Mouse (Mus musculus): ENCODE data around the gene Ddah2. TPM values are rescaled to one million over a fixed set of nuclear protein-coding genes. Genes with fewer than 3 reads are reported as not detected.
"Not testable (repeated sequence)": the region's sequence is repeated elsewhere in the genome, so short reads cannot be mapped to it uniquely, and the experiment has no call there.

The Ddah2 gene
- total RNA-seq, 2 experiments from 2014 or later = 104 to 106 TPM

DNA sequence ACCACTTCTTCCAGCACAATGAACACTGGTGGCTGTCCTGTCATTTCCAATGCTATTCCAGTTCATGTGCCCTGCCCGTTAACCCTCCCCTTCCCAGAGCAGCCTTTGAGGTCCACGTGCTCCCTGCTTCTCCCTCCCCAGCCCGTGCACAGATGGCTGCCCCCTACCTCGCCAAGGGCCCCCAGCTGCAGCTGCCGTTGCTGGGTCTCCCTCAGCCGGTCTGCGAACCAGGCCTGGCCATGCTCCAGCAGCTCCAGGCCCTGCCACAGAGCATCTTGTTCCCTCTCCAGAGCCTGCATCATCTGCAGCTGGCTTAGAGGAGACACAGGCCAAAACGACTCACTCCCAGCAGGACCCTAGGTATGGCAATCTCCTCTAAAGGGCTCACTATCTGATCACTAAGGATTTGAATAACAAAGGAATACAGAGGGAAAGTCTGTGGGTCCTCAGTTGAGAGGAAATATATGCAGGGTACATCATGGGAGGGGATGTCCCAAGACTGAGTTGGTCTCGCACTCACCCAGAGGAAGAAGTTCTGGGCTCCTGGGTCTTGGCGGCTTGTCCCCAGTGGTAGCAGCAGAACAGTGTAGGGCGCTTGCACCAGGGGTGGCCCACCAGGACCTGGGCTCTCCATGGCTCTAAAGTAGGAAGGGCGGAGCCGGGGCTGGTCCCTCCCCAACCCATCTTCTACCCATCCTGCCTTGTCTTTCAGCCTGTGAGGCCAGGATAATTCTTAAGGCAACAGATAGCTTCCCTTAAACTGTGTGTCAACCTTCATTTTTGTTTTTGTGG, 31.4 kb upstream of the Ddah2 start, which contains the start of gene Sapcd1:
Sapcd1 (minus strand) TSS at position 740 of the 792 bp plus-strand sequence.
- DNase-seq = peak; percentile 59

DNA sequence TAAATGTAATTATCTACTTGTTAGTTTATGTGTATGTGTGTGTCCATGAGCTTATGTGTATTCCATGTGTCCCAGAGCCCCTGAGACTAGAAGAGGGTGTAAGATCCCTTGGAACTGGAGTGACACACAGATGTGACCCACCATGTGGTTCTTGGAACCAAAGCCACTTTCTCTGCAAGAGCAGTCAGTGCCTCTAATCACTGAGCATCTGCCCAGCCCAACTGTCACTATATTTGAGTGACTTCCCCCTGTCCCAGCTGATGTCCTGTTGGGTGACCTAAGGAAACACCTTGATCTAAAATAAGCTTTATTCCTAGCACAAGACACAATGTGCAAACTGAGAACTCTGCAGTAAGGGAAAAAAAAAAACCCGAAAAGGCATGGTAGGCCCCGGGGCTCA, 30.5 kb upstream of the Ddah2 start:
- no peak for DNase-seq

DNA sequence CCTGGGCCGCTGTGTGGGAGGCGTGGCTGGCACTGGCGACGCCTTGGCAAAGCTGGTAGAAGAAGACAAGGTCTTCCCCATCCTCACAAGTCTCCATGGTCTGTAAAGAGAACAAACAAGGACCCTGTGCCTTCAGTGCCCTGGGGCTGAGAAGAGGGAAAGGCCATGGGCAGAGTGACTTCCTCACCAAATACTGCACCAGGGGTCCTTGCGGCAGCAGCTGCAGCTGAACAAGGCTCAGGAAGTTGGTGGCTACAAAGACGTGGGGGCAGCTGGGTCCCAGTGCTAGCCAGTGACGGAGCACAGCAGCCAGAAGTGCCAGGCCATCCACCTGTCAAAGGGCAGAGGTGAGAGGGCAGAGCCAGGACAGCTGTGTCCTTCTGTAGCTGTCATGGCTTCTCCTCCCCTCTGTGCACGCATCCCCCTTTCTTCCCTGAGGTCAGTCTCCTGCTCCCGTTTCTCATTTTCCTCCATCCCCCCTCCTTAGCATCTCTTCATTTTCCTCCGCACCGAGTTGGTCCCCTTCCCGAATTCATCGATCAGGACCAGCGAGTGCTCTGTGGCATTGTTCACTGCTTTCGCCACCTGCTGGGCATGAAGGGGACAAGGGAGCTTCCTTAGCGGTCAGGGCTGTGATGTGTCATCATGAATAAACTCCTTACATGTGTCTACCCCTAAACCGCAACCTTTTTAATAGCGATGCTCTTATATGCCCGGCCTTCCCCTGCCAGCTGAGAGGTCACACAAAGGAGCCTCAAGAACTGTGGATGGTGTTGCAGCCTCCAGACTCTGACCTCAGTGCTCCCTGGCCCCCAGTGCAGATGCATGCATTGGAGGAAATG, 28.9 kb upstream of the Ddah2 start:
- no peak for DNase-seq

DNA sequence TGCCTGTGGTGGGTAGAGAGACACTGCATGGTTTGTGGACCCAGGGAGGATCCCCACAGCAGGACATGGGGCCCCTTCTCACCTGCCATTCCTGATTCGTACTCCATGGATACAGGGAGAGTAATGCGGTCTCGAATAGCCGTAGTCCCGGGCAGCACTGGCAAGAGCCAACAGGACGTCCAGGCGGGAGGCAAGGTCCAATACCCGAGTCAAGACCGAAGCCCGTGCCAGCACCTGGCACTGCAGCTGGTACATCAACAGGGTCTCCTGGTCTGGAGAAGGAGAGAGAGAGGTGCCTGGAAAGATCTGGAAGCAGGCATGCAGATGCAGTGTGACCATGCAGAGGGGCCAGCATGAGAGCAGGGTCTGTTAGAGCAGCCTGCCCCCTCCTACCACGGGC, 27.6 kb upstream of the Ddah2 start:
- DNase-seq = no peak

DNA sequence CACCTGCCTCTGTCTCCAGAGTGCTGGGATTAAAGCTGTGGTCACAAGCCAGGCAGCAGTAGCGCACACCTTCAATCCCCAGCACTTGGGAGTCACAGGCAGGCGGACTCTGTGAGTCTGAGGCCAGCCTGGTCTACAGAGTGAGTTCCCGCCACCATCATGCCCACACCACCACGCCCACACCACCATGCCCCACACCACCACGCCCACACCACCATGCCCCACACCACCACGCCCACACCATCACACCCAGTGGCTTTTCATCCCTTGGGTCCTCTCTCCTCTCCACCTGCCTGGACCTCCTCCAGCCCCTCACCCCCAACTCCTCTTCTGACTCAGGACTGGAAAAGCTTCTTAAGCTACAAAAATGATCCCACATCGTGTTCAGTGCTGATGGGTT, 27.0 kb upstream of the Ddah2 start:
- DNase-seq = no peak

DNA sequence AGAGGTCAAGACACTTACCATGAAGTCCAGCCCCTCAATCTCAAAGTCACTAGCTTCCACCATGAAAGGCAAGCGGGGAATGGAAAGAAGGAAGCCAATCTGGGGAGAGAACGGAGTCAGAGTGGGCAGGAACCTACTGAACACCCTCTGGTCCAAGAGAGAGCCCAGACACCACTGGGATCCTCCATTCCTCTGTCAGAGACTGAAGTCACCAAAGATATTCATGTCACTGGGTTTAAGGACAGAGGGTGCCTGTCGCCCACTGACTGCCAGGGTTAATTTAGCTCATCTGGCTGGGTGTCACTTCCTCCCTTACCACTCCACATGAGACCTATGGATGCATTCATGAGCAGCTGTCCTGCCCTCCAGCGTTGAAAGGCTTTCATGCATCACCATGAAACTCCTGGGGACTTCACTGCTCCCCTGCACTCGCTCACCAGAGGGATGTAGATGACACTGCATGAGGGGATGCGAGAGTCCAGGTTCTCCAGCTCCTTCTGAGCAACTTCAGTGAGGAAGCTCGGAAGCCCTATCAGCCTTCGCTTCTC, 26.4 kb upstream of the Ddah2 start:
- DNase-seq = no peak

DNA sequence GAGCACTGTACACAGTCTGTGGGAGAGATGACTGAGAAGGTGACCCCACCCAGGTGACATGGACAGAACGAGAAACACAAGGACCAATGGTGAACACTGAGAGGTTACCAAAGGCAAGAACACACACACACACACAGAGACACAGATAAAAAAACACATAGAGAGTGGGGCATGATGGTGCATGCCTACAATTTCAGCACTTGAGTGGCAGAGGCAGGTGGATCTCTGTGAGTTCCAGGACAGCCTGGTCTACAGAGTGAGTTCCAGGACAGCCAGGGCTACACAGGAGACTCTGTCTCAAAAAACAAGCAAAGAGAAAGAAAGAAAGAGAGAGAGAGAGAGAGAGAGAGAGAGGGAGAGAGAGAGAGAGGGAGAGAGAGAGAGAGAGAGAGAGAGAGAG, 25.1 kb upstream of the Ddah2 start:
- DNase-seq = not testable (repeated sequence)

DNA sequence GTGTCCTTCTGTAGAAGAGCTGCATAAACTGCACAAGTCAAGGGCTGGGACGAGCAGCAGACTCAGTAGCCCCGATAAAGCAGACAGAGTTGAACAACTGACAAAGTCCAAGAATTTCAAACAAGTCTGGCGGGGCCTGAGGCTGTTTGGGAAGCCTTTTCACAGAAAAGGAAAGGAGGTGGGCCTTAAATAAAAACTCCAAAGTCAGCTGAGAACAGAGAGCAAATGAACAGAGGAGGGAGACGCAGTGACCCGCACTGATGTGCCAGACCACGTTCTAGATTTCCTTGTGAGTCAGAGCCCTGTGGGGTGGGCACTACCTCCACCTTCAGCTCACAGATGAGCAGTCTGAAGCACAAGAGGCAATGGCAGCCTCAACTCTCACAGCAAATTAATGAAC, 23.9 kb upstream of the Ddah2 start:
- no peak for DNase-seq

DNA sequence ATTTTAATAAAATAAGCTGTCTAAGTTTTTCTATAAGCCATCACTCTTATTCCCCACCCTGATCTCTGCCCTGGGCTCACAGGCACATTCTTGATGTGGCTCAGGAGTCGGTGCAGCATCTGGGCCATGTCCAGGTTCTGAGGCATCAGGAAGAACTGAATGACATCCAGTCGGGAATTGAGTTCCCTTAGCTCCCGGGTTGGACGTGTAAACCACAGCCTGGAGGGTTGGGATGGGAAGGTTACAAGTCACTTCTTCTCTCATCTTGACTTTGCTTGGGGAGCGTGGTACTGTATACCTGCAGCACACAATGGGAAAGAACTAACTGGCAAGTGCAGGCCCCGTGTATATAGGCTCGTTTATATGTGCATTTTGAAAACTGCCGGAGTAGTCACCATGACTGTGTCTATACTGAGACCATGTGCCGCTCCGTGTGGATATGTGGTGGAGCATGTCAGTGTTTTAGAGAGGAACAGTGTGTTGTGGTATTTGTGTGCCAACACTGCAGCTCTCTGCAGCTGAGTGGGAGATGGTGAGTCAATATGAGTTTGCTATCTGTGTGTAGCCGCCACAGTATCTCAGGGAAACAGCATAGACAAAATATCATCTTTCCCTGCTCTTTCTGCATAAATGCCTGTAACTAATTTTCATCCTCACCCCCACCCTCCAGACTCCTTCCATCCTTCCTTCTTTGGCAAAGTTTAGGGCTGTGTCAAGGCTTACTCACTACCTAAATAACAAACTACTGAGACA, 19.5 kb upstream of the Ddah2 start:
- DNase-seq = no peak

DNA sequence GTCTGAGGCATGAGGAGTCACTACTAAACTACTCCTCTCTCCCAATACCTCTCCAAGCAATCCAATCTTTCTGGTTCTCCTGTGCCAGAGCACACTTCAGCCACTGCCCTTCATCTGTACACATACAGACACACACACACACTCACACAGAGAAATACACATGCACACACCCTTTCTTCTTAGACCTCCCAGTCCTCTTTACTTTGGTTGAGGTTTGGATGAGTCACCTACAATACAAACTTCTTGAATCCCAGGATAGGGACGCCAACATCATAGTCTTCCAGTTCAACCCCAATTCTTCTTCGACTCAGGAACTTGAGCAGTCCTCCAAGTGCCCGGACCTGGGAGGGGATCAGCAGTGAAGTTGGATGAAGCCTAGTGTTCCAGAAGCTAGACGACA, 15.0 kb upstream of the Ddah2 start:
- no peak for DNase-seq

DNA sequence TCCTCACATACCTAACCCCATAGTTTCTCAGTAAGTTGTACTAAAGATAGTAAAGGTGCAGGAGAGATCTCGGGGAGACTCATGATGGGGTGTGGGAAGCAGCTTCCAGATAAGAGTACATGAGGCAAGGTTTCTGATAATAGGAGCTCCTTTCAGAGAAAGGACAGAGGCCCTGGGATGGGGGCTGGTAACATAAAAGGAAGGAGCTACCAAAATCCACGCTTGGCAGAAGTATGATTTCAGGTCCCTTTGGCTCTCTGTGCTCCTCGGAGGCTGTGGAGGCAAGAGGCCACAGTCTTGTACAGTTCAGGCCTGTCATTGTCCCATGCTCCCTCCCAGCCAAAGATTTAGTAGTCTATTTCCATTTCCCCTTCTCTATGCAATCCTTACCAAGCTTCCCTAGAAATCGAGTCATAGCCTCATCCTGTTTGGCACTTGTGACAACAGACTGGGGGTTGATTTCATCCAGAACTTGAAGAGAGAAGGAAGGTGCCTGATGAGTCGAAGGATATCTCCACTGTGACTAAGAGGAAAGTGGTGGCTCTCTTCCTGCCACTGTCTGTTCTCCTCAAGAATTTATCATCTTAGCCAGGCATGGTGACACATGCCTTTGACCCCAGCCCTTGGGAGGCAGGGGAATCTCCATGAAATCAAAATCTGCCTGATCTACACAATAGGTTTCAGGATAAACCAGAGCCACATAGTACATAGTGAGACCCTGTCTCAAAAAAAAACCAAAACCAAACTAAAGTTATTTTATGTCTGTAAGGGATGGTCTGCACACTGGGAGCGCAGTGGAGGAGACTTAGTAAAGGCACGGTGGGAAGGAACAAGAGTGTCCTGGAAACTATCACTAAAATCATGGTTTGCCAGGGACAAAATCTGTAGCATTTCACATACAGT, 13.7 kb upstream of the Ddah2 start:
- no peak for DNase-seq

DNA sequence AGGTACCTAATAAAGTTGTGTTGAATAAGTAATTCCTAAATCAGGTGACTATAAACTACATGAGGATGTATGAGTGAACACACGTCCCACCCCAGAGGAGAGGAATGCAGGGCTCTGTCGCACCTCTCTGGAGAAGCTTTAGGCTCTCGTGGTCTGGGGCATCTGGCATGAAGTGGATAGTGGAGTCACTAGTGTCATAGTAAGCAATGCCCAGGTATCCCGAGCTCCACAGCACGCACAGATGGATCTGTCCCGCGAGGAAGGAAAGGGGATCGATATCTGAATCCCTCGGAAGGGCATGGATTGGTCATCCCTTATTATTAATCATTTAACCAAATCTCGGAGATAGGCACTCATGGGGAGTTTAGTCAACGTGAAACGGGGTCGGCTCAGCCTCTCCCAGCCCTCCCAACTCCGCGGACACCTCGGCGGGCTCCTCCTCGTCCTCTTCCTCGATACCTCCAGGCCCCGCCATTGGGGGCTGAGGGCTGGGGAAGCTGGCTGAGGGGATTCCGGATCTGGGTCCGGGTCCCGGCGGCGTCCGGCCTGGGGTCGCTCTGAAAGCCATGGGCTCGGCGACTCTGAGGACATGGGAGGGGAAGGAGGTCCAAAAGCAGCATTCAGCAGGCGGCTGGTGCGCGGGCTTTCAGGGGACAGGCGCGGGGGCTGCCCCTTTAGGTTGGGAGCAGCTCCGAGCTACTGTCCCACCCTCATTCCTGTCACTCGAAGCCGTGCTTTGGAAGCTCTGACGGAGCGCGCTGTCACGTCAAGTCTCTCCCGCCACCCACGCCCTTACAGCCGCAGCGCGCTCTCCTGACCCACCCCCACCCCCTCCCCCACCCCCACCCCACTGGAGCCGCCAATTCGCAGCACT, 12.8 kb upstream of the Ddah2 start:
- DNase-seq = no peak

DNA sequence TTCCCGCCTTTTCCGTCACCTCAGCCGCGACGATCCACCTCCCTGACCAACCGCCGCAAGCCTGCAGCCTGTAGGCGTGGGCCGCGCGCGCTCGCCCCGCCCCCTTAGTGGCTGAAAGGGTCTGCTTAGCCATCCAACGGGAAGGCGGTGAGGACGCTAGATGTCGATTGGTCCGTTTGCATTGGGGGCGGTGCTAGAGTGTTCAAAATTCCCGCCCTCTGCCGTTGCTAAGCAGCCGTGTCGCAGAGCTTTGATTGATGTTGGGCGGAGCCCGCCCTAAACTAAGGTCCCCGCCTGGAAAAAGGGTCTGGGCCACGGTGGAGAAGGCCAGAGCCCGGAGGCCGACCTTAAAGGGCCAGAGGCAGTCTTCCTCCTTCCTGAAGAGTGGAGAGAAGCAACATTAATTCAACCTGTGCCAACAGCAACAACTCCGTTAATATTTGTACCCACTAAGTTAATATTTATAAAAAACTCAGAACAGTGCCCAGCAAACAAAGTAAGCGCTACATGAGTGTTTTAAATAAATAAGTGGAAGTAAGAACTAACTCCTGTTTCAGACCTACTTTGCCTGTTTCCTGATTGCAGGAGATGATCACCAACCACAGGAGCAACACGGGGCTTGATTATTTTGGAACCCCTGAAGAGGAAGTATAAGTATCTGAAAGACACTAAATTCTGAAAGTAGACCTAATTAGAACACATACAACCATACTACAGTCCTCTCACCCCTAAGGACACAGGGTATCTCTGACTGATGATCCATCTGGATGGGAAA, 12.0 kb upstream of the Ddah2 start, which contains the start of gene Msh5:
Msh5 (minus strand) TSS at position 65 of the 775 bp plus-strand sequence.
- peak; percentile 99 for DNase-seq

DNA sequence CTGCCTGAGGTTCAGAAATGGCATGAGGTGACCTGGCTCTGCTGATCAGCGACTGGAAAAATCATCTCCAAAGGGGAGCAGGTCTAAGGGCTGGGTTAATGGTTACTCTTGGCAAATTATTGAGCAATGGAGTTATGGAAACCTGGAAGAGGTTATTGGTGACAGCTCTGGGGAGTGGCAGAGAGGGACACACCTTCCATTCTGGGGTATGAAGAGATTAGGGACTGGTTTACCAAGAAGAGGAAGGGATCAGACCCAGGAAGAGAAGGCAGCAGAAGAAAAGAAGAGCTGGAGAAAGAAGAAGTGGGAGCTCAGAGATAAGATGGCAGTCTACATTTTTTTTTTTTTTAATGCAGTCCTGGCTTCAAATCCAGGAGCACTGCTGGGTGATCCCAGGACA, 11.1 kb upstream of the Ddah2 start:
- no peak for DNase-seq

DNA sequence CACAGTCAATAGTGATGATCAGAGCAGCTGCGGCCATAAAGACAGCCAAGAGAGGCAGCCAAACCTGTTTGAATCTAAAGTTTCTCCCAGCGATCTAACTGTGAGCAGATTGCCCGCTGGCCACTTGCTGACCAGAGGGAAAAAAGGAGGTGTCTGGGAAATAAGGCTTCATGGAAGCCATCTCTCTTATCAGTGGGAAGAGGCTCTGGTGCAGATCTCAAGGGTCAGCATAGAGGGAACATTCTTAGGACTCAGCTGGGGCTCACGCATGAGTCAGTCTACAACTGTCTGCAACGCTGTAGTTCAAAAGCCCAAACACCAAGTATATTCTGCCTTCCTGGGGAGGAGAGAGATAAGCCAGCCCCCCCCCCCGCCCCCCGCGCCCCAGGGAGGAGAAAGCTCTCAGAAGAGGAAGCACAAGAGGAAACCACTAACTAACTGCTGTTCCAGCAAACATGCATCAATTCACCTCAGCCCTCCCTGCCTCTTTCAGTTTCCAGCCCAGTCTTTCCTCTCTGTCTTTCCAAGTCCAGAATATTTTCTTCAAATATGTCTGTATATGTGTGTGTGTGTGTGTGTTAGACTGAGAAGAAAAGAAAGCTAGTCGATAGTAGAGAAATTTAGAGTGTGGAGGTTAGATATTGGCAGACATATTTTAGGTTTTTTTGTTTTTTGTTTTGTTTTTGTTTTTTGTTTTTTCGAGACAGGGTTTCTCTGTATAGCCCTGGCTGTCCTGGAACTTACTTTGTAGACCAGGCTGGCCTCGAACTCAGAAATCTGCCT, 10.5 kb upstream of the Ddah2 start:
- peak; percentile 51 for DNase-seq

DNA sequence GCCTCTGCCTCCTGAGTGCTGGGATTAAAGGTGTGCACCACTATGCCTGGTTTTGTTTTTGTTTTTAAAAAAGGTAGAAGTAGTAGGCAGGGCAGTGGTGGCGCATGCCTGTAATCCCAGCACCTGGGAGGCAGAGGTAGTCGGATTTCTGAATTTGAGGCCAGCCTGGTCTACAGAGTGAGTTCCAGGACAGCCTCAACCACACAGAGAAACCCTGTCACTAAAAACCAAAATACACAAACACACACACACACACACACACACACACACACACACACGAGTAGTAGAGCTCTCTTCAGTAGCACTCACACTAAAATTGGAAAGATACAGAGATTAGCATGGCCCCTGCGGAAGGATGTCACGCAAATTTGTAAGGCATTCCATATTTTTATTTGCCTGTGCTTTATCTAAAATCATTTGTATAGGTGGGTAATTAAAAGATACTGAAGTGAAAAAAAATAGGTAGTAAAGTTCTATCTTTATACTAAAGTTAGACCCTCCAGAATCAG, 9.8 kb upstream of the Ddah2 start:
- no peak for DNase-seq

DNA sequence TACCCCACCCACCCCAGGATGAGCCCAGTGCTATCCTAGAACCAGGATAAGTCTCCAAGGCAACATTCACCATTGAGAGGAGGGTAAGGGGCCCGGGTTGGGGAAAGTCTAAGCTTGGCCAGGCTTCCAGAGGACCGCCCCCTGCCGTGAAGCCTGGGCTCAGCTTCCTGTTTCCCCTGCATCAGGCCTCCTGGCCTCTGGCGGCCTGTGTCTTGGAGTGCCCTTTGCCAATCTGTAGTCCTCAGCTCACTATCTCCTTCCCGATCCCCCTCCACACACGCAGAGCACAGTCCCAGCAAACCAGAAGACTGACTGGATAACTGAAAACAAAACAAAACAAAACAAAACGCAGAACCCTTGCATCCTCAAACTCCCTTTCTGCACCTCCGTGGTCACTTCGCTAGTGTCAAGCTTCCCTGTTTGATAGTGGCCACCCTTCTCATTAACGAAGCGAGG, 9.2 kb upstream of the Ddah2 start, which contains the start of gene Clic1:
Clic1 (plus strand) TSS at position 406 of the 456 bp plus-strand sequence.
- peak; percentile 78 for DNase-seq

DNA sequence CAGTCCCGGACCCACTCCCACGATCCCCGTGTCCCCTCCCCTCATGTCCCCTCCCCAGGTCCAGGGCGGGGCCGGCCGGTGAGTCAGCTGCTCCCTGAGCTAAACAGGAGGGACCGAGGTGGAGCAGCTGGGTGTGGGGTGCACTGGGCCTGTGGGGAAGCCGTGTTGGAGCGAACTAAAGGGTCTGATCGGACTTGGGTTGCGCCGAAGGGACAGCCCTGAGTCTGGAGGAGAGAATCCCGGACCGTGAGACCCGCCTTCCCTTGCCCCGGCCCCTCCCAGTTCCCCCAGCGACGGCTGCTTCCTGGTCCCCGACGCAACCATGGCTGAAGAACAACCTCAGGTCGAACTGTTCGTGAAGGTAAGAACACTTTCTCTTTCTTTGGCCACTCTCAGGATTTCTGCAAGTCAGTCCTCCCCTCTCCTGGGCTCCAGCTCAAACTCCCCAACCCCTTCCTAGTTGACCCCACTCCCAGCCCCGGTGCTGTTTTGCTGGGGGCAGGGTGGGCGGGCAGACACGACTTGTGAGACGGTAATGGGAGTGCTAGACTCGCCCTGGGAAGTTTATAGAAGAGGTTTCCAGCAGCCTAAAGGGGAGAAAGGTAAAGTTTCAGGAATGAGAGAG, 8.6 kb upstream of the Ddah2 start:
- peak; percentile 85 for DNase-seq
